Mouse (Mus musculus) liver, postnatal 0 days (tissue): ENCODE measurements around the gene Spocd1.

Source experiments
- CTCF ChIP-seq: sonication (generic); IDR thresholded peaks from 2 replicates; pipeline ENCODE4 v1.5.1; 2016; ENCODE audit warnings: antibody characterized with exemption, low read depth
- EP300 ChIP-seq: IDR thresholded peaks from 2 replicates; pipeline ENCODE4 v1.6.1; 2016; ENCODE audit warnings: antibody characterized with exemption, low read depth, mild to moderate bottlenecking

- TF ChIP-seq CTCF, result no peak
- TF ChIP-seq EP300, result no peak
Observed at GRCm38 (mm10) chr4:129978227-129978626, 49.2 kb downstream of the Spocd1 start.
